Mouse (Mus musculus) liver, postnatal 0 days (tissue): ENCODE measurements around the gene Ube2d2b. TPM values are rescaled to one million over a fixed set of nuclear protein-coding genes. Genes with fewer than 3 reads are reported as not detected.
A peak's percentile ranks its signal among the peaks of the same experiment; 100 is the strongest.

ENCODE experiments used
- ATAC-seq: fragments of 200-750 bp; cut with Nextera tagmentation; 2 replicates; pipeline ENCODE4 v1.8.0; 2017; ENCODE audit warnings: mild to moderate bottlenecking, moderate library complexity
- DNase-seq: peaks from one replicate; pipeline ENCODE4 v3.0.0-alpha.2; 2016
- H3K27ac ChIP-seq: fragments of 300-500 bp; sonication (generic); 2 replicates; pipeline ENCODE4 v1.5.1; 2014; ENCODE audit warnings: antibody characterized with exemption, moderate library complexity, mild to moderate bottlenecking, low read depth
- H3K27me3 ChIP-seq: fragments of 300-500 bp; sonication (generic); 2 replicates; pipeline ENCODE4 v1.6.1; 2014; ENCODE audit warnings: low read length, control low read depth, mixed read lengths; ENCODE audit not compliant: insufficient read depth
- H3K36me3 ChIP-seq: fragments of 300-500 bp; sonication (generic); replicated peaks from 2 replicates; pipeline ENCODE4 v1.6.1; 2014; ENCODE audit warnings: mild to moderate bottlenecking, control low read depth, low read length, moderate library complexity, mixed read lengths; ENCODE audit not compliant: insufficient read depth
- H3K4me1 ChIP-seq: fragments of 300-500 bp; sonication (generic); 2 replicates; pipeline ENCODE4 v1.6.1; 2014; ENCODE audit warnings: antibody characterized with exemption, mild to moderate bottlenecking, control low read depth; ENCODE audit not compliant: insufficient read depth
- H3K4me2 ChIP-seq: fragments of 300-500 bp; sonication (generic); 2 replicates; pipeline ENCODE4 v1.6.1; 2014; ENCODE audit warnings: low read depth, mild to moderate bottlenecking, low read length, moderate library complexity, mixed read lengths
- H3K4me3 ChIP-seq: fragments of 300-500 bp; sonication (generic); 2 replicates; pipeline ENCODE4 v1.5.1; 2014; ENCODE audit warnings: low read depth, low read length
- H3K9ac ChIP-seq: fragments of 300-500 bp; sonication (generic); replicated peaks from 2 replicates; pipeline ENCODE4 v1.6.1; 2014; ENCODE audit warnings: mild to moderate bottlenecking, moderate library complexity
- H3K9me3 ChIP-seq: fragments of 300-500 bp; sonication (generic); 2 replicates; pipeline ENCODE4 v1.6.1; 2016; ENCODE audit warnings: mild to moderate bottlenecking, control low read depth, low read length, mixed read lengths
- CTCF ChIP-seq: sonication (generic); IDR thresholded peaks from 2 replicates; pipeline ENCODE4 v1.5.1; 2016; ENCODE audit warnings: antibody characterized with exemption, low read depth
- EP300 ChIP-seq: IDR thresholded peaks from 2 replicates; pipeline ENCODE4 v1.6.1; 2016; ENCODE audit warnings: antibody characterized with exemption, low read depth, mild to moderate bottlenecking
- WGBS: fragments of 180-500 bp; shearing (Covaris S2); extraction: QIAGEN DNeasy Blood & Tissue Kit; methylation state at CpG from one replicate; pipeline ENCODE4 v1.1.7; 2014; ENCODE audit not compliant: insufficient replicate concordance; 5-methylcytosine and 5-hydroxymethylcytosine counted together
- polyA plus RNA-seq: library from polyadenylated mRNA; unstranded; fragments of >200 nt; fragmentation: Nextera tagmentation; extraction: Ambion mirVana; gene quantifications from 2 replicates; pipeline ENCODE4 v1.2.1, GENCODE M21; 2015

Ube2d2b gene
- polyA plus RNA-seq, 1 experiment from 2014 or later, result 0.19 TPM

GRCm38 (mm10) chr5:107873330-107873729 is 43.4 kb downstream of the Ube2d2b start:
- no peak for ATAC-seq
- peak overlapping the region; percentile 66 for H3K9ac ChIP-seq
- no peaks in the 10 kb centered on the region for H3K27me3 ChIP-seq
- peak overlapping the region; percentile 87 for H3K27ac ChIP-seq
- DNase-seq, result no peak
- H3K4me2 ChIP-seq, result peak overlapping the region; percentile 54
- peaks cover 15% of the 10 kb centered on the region; the same call in 1 of the 2 replicates for H3K4me1 ChIP-seq
- peaks cover 9% of the 10 kb centered on the region; the same call in 1 of the 2 replicates for H3K36me3 ChIP-seq
- TF ChIP-seq CTCF (no peak), EP300 (no peak)
- peak overlapping the region; percentile 59 for H3K4me3 ChIP-seq
- no peaks in the 10 kb centered on the region for H3K9me3 ChIP-seq
- WGBS, result 68% methylated on average over 6 of the region's 6 CpGs

GRCm38 (mm10) chr5:107873886-107874302 is 44.0 kb downstream of the Ube2d2b start:
- Histone ChIP-seq H3K27ac (peak overlapping the region; percentile 87), H3K4me2 (peak overlapping the region; percentile 54), H3K27me3 (no peaks in the 10 kb centered on the region), H3K9ac (peak overlapping the region; percentile 66), H3K4me1 (peaks cover 16% of the 10 kb centered on the region; the same call in 1 of the 2 replicates), H3K36me3 (peaks cover 9% of the 10 kb centered on the region; the same call in 1 of the 2 replicates), H3K9me3 (no peaks in the 10 kb centered on the region), H3K4me3 (peak overlapping the region; percentile 59)
- ATAC-seq (peak; percentile 43), DNase-seq (peak; percentile 51)
- WGBS, result 44% methylated on average over 7 of the region's 7 CpGs
- TF ChIP-seq CTCF (no peak), EP300 (peak; percentile 92)

- H3K9ac ChIP-seq, result peak within 1 kb of the TSS; percentile 66
- TF ChIP-seq EP300, result peak; percentile 64; the same call in 1 of the 2 replicates
- no peak for TF ChIP-seq CTCF
- DNase-seq, result peak; percentile 70
- 32% methylated on average over 4 of the region's 4 CpGs for WGBS
- peaks cover 9% of the 10 kb centered on the region; the same call in 1 of the 2 replicates for H3K36me3 ChIP-seq
- no peaks in the 10 kb centered on the region for H3K9me3 ChIP-seq
- H3K4me2 ChIP-seq, result peak within 1 kb of the TSS; percentile 54
- H3K27ac ChIP-seq, result peak within 1 kb of the TSS; percentile 87
- peak; percentile 94 for ATAC-seq
- no peaks in the 10 kb centered on the region for H3K27me3 ChIP-seq
- H3K4me1 ChIP-seq, result peaks cover 17% of the 10 kb centered on the region; the same call in 1 of the 2 replicates
- H3K4me3 ChIP-seq, result peak within 1 kb of the TSS; percentile 59
Measured at GRCm38 (mm10) chr5:107874561-107875260, 44.8 kb downstream of the Ube2d2b start, which contains the start of gene Evi5. TSS of gene Evi5 (minus strand) at chr5:107875107.

- peaks cover 17% of the 10 kb centered on the region; the same call in 1 of the 2 replicates for H3K4me1 ChIP-seq
- DNase-seq (no peak), ATAC-seq (peak; percentile 78)
- peak overlapping the region; percentile 87 for H3K27ac ChIP-seq
- no peak overlapping the region for H3K9ac ChIP-seq
- H3K36me3 ChIP-seq, result peaks cover 9% of the 10 kb centered on the region; the same call in 1 of the 2 replicates
- no peaks in the 10 kb centered on the region for H3K27me3 ChIP-seq
- no peaks in the 10 kb centered on the region for H3K9me3 ChIP-seq
- H3K4me3 ChIP-seq, result no peak overlapping the region
- TF ChIP-seq EP300 (no peak), CTCF (no peak)
- H3K4me2 ChIP-seq, result peak overlapping the region; percentile 54
Measured at GRCm38 (mm10) chr5:107875261-107875611, 45.3 kb downstream of the Ube2d2b start.

GRCm38 (mm10) chr5:107877053-107877452 is 47.2 kb downstream of the Ube2d2b start:
- no peak for DNase-seq
- H3K4me3 ChIP-seq, result no peak overlapping the region
- no peak overlapping the region for H3K4me2 ChIP-seq
- H3K9me3 ChIP-seq, result no peaks in the 10 kb centered on the region
- no peaks in the 10 kb centered on the region for H3K27me3 ChIP-seq
- no peak for ATAC-seq
- no peak overlapping the region for H3K27ac ChIP-seq
- H3K36me3 ChIP-seq, result peaks cover 6% of the 10 kb centered on the region; the same call in 1 of the 2 replicates
- H3K4me1 ChIP-seq, result peaks cover 12% of the 10 kb centered on the region; the same call in 1 of the 2 replicates
- no peak for TF ChIP-seq EP300
- peak; percentile 54 for TF ChIP-seq CTCF
- H3K9ac ChIP-seq, result no peak overlapping the region
- 84% methylated on average over 1 of the region's 1 CpGs for WGBS

- H3K27ac ChIP-seq, result peak overlapping the region; percentile 82
- H3K4me1 ChIP-seq, result peaks cover 4% of the 10 kb centered on the region; the same call in 1 of the 2 replicates
- peak overlapping the region; percentile 42; the same call in 1 of the 2 replicates for H3K9ac ChIP-seq
- no peak overlapping the region for H3K4me3 ChIP-seq
- WGBS, result 55% methylated on average over 5 of the region's 5 CpGs
- no peaks in the 10 kb centered on the region for H3K27me3 ChIP-seq
- TF ChIP-seq EP300 (no peak), CTCF (no peak)
- ATAC-seq (peak; percentile 87), DNase-seq (no peak)
- peak overlapping the region; percentile 53 for H3K4me2 ChIP-seq
- H3K36me3 ChIP-seq, result no peaks in the 10 kb centered on the region
- no peaks in the 10 kb centered on the region for H3K9me3 ChIP-seq
Measured at GRCm38 (mm10) chr5:107880710-107881109, 50.8 kb downstream of the Ube2d2b start.

Other genes starting within 250 kb of the Ube2d2b start
- gene Rpap2, start 232.7 kb upstream of the Ube2d2b start, polyA plus RNA-seq, result 5.4 and 5.5 TPM in 2 replicates
- gene Glmn, start 232.2 kb upstream of the Ube2d2b start, polyA plus RNA-seq, result 5.9 and 6.9 TPM in 2 replicates
- 1.3 and 1.4 TPM in 2 replicates for gene Gfi1, start 104.1 kb upstream of the Ube2d2b start, polyA plus RNA-seq
- 68.4 and 73.5 TPM in 2 replicates for gene Evi5, start 45.0 kb downstream of the Ube2d2b start, polyA plus RNA-seq
- 20.2 TPM in 2 replicates for gene Rpl5, start 70.4 kb downstream of the Ube2d2b start, polyA plus RNA-seq
- gene Fam69a, start 157.0 kb downstream of the Ube2d2b start, polyA plus RNA-seq, result 8.3 and 9.0 TPM in 2 replicates
- gene Mtf2, start 235.6 kb downstream of the Ube2d2b start, polyA plus RNA-seq, result 21.7 and 22.8 TPM in 2 replicates